Mouse (Mus musculus) hindbrain, embryonic 14.5 days (tissue): ENCODE measurements around the gene Acads. TPM values are rescaled to one million over a fixed set of nuclear protein-coding genes. Genes with fewer than 3 reads are reported as not detected.
"Not testable (repeated sequence)": the region's sequence is repeated elsewhere in the genome, so short reads cannot be mapped to it uniquely, and the experiment has no call there.

ENCODE experiments used
- ATAC-seq: fragments of 200-750 bp; cut with Nextera tagmentation; 2 replicates; pipeline ENCODE4 v1.8.0; 2017; ENCODE audit warnings: moderate number of reproducible peaks, mild to moderate bottlenecking, moderate TSS enrichment, moderate library complexity; ENCODE audit not compliant: low FRiP score
- DNase-seq: peaks from one replicate; pipeline ENCODE4 v3.0.0-alpha.2; 2015; ENCODE audit warnings: low spot score
- H3K27ac ChIP-seq: fragments of 300-500 bp; sonication (generic); 2 replicates; pipeline ENCODE4 v1.5.1; 2014; ENCODE audit warnings: mild to moderate bottlenecking, moderate library complexity
- H3K27me3 ChIP-seq: fragments of 300-500 bp; sonication (generic); 2 replicates; pipeline ENCODE4 v1.6.1; 2014; ENCODE audit warnings: mild to moderate bottlenecking, low read length, mixed read lengths; ENCODE audit not compliant: control insufficient read depth, insufficient read depth
- H3K36me3 ChIP-seq: fragments of 300-500 bp; sonication (generic); replicated peaks from 2 replicates; pipeline ENCODE4 v1.6.1; 2014; ENCODE audit not compliant: control insufficient read depth, insufficient read depth
- H3K4me1 ChIP-seq: fragments of 300-500 bp; sonication (generic); replicated peaks from 2 replicates; pipeline ENCODE4 v1.6.1; 2014; ENCODE audit warnings: antibody characterized with exemption, low read length, mixed read lengths; ENCODE audit not compliant: control insufficient read depth, insufficient read depth
- H3K4me2 ChIP-seq: fragments of 300-500 bp; sonication (generic); replicated peaks from 2 replicates; pipeline ENCODE4 v1.6.1; 2014; ENCODE audit warnings: mild to moderate bottlenecking, moderate library complexity
- H3K4me3 ChIP-seq: fragments of 300-500 bp; sonication (generic); replicated peaks from 2 replicates; pipeline ENCODE4 v1.5.1; 2014; ENCODE audit warnings: mild to moderate bottlenecking, low read length
- H3K9ac ChIP-seq: fragments of 300-500 bp; sonication (generic); 2 replicates; pipeline ENCODE4 v1.6.1; 2014
- H3K9me3 ChIP-seq: fragments of 300-500 bp; sonication (generic); 2 replicates; pipeline ENCODE4 v1.6.1; 2016; ENCODE audit warnings: low read length; ENCODE audit not compliant: control insufficient read depth
- WGBS: fragments of 180-500 bp; shearing (Covaris S2); extraction: QIAGEN DNeasy Blood & Tissue Kit; methylation state at CpG from one replicate; pipeline ENCODE4 v1.1.7; 2014; 5-methylcytosine and 5-hydroxymethylcytosine counted together
- polyA plus RNA-seq: library from polyadenylated mRNA; unstranded; fragments of >200 nt; fragmentation: Nextera tagmentation; extraction: Ambion mirVana; gene quantifications from 2 replicates; pipeline ENCODE4 v1.2.1, GENCODE M21; 2014

The Acads gene
- 11.1 and 12.5 TPM in 2 replicates for polyA plus RNA-seq

DNA sequence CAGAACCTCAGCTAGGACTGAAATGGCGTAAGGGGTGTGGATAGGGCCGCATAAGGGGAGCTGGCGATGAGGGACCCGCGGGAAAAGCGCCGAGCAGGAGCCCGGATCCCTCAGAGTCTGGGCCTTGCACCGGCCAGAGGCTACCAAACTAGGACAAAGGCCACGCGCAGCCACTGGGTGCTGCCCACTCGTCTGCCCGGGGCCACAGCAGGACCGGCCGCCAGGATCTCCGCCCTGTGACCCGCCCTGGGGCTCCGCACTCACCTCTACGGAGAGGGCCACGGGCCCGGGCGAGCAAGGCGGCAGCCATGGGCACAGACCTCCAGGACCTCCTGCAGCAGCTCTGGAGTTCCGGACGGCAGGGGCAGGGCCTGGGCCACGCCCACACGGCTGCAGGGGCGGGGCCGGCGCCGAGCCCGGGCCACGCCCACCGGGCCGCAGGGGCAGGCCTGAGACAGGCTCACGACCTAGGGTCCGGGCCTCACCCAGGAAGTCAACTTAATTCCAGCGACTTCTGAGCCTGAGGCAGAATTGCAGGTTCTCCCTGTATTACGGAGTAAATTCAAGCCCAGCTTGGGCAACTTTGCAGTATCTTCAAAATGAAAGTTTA, at the start of gene Acads:
Gene Acads, minus strand, starts transcription at position 386 of the 610 bp plus-strand sequence.
- H3K4me3 ChIP-seq = peak within 1 kb of the TSS; percentile 52
- no peaks in the 10 kb centered on the region for H3K27me3 ChIP-seq
- peak within 1 kb of the TSS; percentile 73 for H3K9ac ChIP-seq
- peaks cover 4% of the 10 kb centered on the region; the same call in 1 of the 2 replicates for H3K4me1 ChIP-seq
- 2% methylated on average over 39 of the region's 39 CpGs for WGBS
- no peaks in the 10 kb centered on the region for H3K9me3 ChIP-seq
- H3K4me2 ChIP-seq = peak within 1 kb of the TSS; percentile 73
- H3K36me3 ChIP-seq = peaks cover 4% of the 10 kb centered on the region
- H3K27ac ChIP-seq = no peak within 1 kb of the TSS
- ATAC-seq (peak; percentile 82), DNase-seq (peak; percentile 55)

DNA sequence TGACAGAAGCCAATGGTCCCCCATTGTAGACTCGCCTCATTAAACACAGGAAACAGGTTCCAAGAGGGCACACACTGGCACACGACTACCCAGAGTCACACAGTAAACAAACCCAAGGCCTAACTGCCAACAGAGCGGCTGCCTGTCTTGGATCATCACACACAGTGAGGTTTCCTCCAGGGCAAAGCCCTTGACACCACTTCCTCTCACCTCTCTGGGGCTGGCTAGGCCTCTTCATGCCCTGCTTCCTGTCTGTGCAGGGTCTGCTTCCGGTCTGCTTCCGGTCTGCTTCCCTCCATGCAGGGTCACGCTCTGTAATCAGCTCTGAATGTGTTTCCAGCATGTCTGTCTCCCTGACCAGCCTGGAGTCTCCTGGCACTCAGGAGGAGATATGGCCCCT, 48.2 kb upstream of the Acads start:
- H3K4me1 ChIP-seq = no peaks in the 10 kb centered on the region
- no peak for DNase-seq
- no peak overlapping the region for H3K4me2 ChIP-seq
- H3K36me3 ChIP-seq = no peaks in the 10 kb centered on the region
- no peak overlapping the region for H3K9ac ChIP-seq
- 76% methylated on average over 6 of the region's 6 CpGs for WGBS
- no peaks in the 10 kb centered on the region for H3K9me3 ChIP-seq
- no peak overlapping the region for H3K4me3 ChIP-seq
- H3K27ac ChIP-seq = no peak overlapping the region
- ATAC-seq = no peak
- no peaks in the 10 kb centered on the region for H3K27me3 ChIP-seq

DNA sequence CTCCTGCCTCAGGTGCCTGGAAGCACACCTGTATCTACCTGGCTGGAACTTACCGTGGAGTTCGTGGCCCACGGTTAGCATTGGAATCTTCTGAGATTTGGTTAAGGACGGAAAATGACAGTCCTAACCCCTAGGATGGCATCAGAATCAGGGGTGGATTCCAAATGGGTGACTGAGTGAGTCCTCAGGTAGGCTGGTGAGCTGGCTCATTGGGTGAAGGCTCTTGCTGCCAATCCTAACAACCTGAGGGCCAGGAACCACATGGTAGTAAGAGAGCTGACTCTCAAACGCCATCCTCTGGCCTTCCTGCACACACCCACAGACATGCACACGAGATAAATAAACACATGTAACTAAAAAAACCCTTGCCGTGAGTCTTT, 47.7 kb upstream of the Acads start:
- ATAC-seq = no peak
- WGBS = 83% methylated on average over 7 of the region's 7 CpGs
- no peak for DNase-seq
- Histone ChIP-seq H3K4me3 (no peak overlapping the region), H3K4me2 (no peak overlapping the region), H3K9me3 (no peaks in the 10 kb centered on the region), H3K9ac (no peak overlapping the region), H3K4me1 (no peaks in the 10 kb centered on the region), H3K27me3 (no peaks in the 10 kb centered on the region), H3K27ac (no peak overlapping the region), H3K36me3 (no peaks in the 10 kb centered on the region)

DNA sequence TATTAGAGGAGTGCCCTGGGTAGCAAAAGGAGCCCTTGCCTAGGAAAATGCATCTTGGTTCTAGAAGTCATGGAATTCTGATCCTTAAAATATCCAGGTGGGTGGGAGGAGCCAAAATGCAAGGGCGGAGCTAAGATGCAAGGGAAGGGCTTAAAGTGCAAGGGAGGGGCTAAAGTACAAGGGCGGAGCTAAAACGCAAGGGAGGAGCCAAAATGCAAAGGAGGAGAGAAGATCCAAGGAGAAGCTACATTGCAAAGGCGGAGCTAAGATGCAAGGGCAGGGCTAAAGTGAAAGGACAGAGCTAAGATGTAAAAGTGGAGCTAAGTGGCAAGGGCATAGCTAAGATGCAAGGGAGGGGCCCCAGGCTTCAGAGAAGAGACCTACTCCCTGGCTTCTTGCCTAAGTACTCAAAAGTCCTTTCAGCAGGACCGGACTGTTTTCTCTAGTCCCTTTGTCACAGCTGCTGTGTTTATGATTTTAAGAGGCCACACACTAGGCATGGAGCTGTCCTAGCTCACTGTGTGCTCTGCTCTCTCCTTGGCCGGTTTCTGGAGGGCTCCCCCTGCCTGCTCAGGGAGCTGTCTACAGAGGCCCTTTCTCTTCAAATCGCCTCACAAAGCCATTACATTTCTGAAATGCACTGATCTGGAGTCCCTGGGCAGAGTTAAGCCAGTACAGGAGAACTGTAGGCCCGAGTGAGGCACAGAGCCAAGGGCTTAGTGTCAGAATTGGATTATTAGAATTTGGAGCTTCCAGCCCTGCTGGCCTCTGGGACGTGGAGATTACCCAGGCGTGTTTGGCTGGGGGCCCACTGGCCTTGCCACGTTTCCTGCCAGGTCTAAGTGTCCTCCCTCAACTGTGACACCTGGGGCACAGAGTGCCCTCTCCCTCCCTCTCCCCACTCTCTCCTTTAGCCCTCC, 47.0 kb upstream of the Acads start:
- Histone ChIP-seq H3K27me3 (no peaks in the 10 kb centered on the region), H3K27ac (peak overlapping the region; percentile 38; the same call in 1 of the 2 replicates), H3K4me1 (no peaks in the 10 kb centered on the region), H3K4me2 (no peak overlapping the region), H3K4me3 (no peak overlapping the region), H3K9me3 (no peaks in the 10 kb centered on the region), H3K36me3 (no peaks in the 10 kb centered on the region), H3K9ac (no peak overlapping the region)
- DNase-seq (peak; percentile 50), ATAC-seq (no peak)
- WGBS = 51% methylated on average over 11 of the region's 11 CpGs

DNA sequence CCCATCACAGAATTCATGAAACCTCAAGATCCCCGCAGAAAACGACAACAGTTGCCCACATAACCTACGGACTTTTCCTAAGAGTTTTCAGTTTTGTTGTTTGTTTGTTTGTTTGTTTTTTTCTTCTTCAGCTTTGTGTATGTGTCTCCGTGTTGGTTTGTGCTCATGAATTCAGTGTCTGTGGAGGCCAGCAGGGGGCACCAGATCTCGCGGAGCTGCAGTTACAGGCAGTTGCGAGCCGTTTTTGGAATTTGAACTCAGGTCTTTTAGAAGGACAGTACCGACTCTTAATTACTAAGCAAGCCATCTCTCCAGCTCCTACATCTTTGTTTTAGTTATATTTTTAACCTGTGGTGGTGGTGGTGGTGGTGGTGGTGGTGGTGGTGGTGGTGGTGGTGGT, 46.2 kb upstream of the Acads start:
- DNase-seq = no peak
- Histone ChIP-seq H3K4me3 (no peak overlapping the region), H3K27me3 (no peaks in the 10 kb centered on the region), H3K4me2 (no peak overlapping the region), H3K9me3 (no peaks in the 10 kb centered on the region), H3K9ac (no peak overlapping the region), H3K36me3 (no peaks in the 10 kb centered on the region), H3K27ac (no peak overlapping the region), H3K4me1 (no peaks in the 10 kb centered on the region)
- ATAC-seq = no peak
- WGBS = 60% methylated on average over 9 of the region's 9 CpGs

DNA sequence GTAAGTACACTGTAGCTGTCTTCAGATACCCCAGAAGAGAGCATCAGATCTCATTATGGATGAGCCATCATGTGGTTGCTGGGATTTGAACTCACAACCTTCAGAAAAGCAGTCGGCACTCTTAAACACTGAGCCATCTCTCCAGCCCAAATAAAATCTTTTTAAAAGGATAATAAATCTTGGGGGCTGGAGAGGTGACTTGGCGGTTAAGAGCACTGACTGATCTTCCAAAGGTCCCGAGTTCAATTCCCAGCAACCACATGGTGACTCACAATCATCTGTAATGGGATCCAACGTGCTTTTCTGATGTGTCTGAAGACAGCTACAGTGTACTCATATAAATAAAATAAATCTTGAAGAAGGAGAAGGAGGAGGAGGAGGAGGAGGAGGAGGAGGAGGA, 45.3 kb upstream of the Acads start:
- not testable (repeated sequence) for H3K27ac ChIP-seq, DNase-seq, ATAC-seq, H3K27me3 ChIP-seq, H3K9me3 ChIP-seq, H3K9ac ChIP-seq, H3K4me1 ChIP-seq, H3K4me3 ChIP-seq, H3K36me3 ChIP-seq, H3K4me2 ChIP-seq
- 86% methylated on average over 4 of the region's 4 CpGs for WGBS

GRCm38 (mm10) chr5:115163563-115163962, 44.4 kb upstream of the Acads start:
- Histone ChIP-seq H3K36me3 (no peaks in the 10 kb centered on the region), H3K4me1 (0 out of 2 replicates have a peak, but pooled peaks cover 8% of the 10 kb centered on the region), H3K9me3 (no peaks in the 10 kb centered on the region), H3K27ac (no peak overlapping the region), H3K4me3 (no peak overlapping the region), H3K27me3 (no peaks in the 10 kb centered on the region), H3K9ac (no peak overlapping the region), H3K4me2 (no peak overlapping the region)
- 40% methylated on average over 8 of the region's 8 CpGs for WGBS
- DNase-seq (no peak), ATAC-seq (no peak)

DNA sequence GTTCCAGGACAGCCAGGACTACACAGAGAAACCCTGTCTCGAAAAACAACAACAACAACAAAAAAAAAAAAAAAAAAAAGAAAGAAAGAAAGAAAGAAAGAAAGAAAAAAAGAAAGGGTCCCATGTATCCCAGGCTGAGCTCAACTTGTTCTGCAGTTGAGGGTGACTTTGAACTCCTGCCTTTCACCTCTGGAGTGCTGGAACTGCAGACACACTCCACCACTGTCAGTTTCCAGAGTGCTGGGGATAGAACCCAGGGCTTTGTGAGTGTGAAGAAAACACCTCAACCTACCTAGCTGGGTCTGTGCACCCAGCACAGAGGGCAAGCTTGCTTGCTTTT, 42.8 kb upstream of the Acads start:
- H3K4me3 ChIP-seq = not testable (repeated sequence)

DNA sequence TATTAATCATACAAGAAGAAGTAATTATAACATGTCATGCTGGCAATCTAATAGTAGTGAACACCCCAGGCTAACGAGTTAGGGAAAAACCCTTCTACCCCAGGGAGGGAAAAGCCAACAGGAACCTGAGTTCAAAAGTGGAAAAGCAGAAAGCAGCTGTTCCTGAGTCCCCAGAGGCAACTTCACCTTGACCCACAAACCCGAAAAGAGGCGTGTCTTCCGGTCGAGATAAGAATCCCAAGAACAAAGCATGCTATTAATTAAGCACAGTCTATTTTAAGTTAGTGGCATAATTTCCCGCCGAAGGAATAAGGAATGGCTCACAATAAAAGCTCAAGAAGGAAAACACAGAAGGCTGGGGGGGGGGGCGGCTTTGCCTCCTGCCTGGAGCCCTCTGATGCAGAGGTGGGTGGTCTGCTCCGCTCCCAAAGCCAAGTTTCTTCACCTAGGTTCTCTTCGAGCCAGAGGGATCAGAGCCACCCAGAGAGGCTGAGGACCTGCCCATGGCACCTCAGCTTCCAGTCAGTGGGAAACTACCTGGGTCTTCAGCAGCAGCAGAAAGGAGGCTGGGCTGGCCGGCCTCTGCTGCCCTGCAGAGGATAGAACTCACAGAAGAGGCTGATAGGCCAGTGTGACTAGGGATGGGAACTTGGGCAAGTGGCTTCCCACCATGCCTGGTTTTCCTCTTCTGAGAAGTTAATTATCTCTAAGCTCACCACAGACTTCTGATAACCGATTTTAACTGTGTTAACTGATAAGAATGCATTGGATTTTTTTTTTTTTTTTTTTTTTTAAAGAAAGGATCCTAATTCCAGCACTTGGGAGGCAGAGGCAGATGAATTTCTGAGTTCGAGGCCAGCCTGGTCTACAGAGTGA, 42.2 kb upstream of the Acads start:
- WGBS = 66% methylated on average over 13 of the region's 13 CpGs
- no peak overlapping the region for H3K27ac ChIP-seq

More for the DNA sequence above, 42.8 kb upstream of the Acads start:
- not testable (repeated sequence) for H3K27ac ChIP-seq, H3K27me3 ChIP-seq, H3K9me3 ChIP-seq, H3K36me3 ChIP-seq, DNase-seq, H3K9ac ChIP-seq, ATAC-seq, H3K4me2 ChIP-seq
- peaks cover 11% of the 10 kb centered on the region for H3K4me1 ChIP-seq
- no CpG with 5 or more reads among the region's 1 CpGs for WGBS

More for the DNA sequence above, 42.2 kb upstream of the Acads start:
- ATAC-seq = no peak
- H3K4me1 ChIP-seq = peaks cover 17% of the 10 kb centered on the region
- no peaks in the 10 kb centered on the region for H3K36me3 ChIP-seq
- no peaks in the 10 kb centered on the region for H3K27me3 ChIP-seq
- no peak overlapping the region for H3K9ac ChIP-seq
- no peak overlapping the region for H3K4me2 ChIP-seq
- H3K9me3 ChIP-seq = no peaks in the 10 kb centered on the region
- no peak for DNase-seq
- H3K4me3 ChIP-seq = no peak overlapping the region
